Mouse (Mus musculus) CD4-positive naive resting alpha-beta T cell, adult 57 days (primary cell): Measurements from ENCODE around the gene Pcbd1. TPM values are rescaled to one million over a fixed set of nuclear protein-coding genes. Genes with fewer than 3 reads are reported as not detected.

Experiments used
- total RNA-seq: library from RNA; stranded (reverse); gene quantifications from one replicate; pipeline ENCODE4 v1.2.4, GENCODE M21; 2023

Pcbd1 gene
- not detected for total RNA-seq

DNA sequence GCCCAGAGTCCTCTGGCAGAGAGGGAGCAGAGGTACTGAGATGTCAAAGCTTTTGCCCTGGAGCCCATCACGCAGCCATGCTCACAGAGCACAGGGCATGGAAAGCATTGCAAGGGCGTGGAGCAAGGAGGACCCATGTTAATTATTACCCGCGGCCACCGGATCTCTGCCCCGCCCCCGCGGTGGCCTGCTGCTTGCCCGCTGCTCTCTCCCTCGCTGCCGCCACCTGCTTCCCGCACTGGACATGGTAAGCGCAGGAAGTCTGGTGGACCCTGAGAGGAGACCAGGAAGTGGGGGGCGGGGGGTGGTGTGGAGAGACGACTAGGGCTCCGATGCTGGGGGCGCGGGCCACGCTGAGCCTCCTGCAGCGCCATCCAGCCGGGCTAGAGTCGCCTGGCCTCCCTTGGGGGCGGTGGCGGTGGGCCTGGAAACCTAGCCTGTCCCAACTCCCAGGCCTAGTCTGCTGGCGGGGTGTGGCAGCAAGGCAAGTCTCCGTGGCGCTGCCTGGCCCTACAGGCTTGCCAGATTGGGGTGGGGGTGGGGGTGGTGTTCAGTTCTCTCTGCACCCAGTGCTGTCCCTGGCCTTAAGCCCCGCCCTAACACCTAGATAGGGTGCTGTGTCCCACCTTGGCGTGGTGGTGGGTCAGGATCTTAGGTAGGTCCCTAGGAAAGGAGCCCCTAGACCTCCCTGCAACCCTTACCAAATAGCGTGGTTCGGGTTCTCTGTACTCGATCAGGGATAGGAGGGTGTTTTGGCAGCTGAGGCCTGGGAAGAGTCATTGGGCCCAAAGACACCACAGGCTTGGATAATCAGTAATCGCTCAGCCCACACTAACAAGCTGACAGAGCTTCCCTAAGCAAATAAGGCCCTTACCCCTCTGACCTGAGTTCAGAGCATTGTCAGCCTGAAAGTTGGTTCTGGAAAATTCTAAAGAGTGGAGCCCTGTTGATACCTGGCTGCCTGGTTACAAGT, at the start of gene Pcbd1:
TSS of gene Pcbd1 (plus strand) at position 162 of the 973 bp plus-strand sequence.

Other genes with a start within 250 kb of the Pcbd1 start
- 52.1 TPM for gene Sgpl1, start 58.4 kb downstream of the Pcbd1 start, total RNA-seq
- not detected for gene Tbata, start 82.6 kb downstream of the Pcbd1 start, total RNA-seq
- gene Adamts14, start 184.1 kb downstream of the Pcbd1 start, total RNA-seq = 3.9 TPM
- gene Prf1, start 208.5 kb downstream of the Pcbd1 start, total RNA-seq = 26.9 TPM